Mouse (Mus musculus) heart, embryonic 13.5 days (tissue): ENCODE measurements at regions not wholly inside any gene's neighbourhood (a gene's known extent, or its start where the extent isn't known, plus 50 kb on each side); places are given as distances from the start of the nearest gene placed in this dataset.

ENCODE experiments used
- ATAC-seq: fragments of 200-750 bp; cut with Nextera tagmentation; 2 replicates; pipeline ENCODE4 v1.8.0; 2017; ENCODE audit warnings: moderate TSS enrichment; ENCODE audit not compliant: insufficient number of reproducible peaks, low FRiP score, low TSS enrichment; ENCODE audit errors: extremely low read depth
- H3K27ac ChIP-seq: fragments of 300-500 bp; sonication (generic); replicated peaks from 2 replicates; pipeline ENCODE4 v1.5.1; 2015; ENCODE audit warnings: moderate library complexity, mild to moderate bottlenecking, inconsistent platforms
- H3K27me3 ChIP-seq: fragments of 300-500 bp; sonication (generic); replicated peaks from 2 replicates; pipeline ENCODE4 v1.6.1; 2015; ENCODE audit warnings: mild to moderate bottlenecking, inconsistent platforms
- H3K36me3 ChIP-seq: fragments of 300-500 bp; sonication (generic); 2 replicates; pipeline ENCODE4 v1.6.1; 2015; ENCODE audit warnings: mild to moderate bottlenecking, inconsistent platforms
- H3K4me1 ChIP-seq: fragments of 300-500 bp; sonication (generic); 2 replicates; pipeline ENCODE4 v1.6.1; 2015; ENCODE audit warnings: inconsistent platforms
- H3K4me2 ChIP-seq: fragments of 300-500 bp; sonication (generic); 2 replicates; pipeline ENCODE4 v1.6.1; 2015; ENCODE audit warnings: inconsistent platforms, mild to moderate bottlenecking, moderate library complexity
- H3K4me3 ChIP-seq: fragments of 300-500 bp; sonication (generic); 2 replicates; pipeline ENCODE4 v1.5.1; 2015; ENCODE audit warnings: moderate library complexity, mild to moderate bottlenecking, inconsistent platforms
- H3K9ac ChIP-seq: fragments of 300-500 bp; sonication (generic); 2 replicates; pipeline ENCODE4 v1.6.1; 2015; ENCODE audit warnings: inconsistent platforms, mild to moderate bottlenecking, moderate library complexity
- H3K9me3 ChIP-seq: fragments of 300-500 bp; sonication (generic); 2 replicates; pipeline ENCODE4 v1.6.1; 2016; ENCODE audit warnings: inconsistent platforms
- WGBS: fragments of 180-500 bp; shearing (Covaris S2); methylation state at CpG from one replicate; pipeline ENCODE4 v1.1.7; 2015; ENCODE audit warnings: mixed read lengths; 5-methylcytosine and 5-hydroxymethylcytosine counted together

DNA sequence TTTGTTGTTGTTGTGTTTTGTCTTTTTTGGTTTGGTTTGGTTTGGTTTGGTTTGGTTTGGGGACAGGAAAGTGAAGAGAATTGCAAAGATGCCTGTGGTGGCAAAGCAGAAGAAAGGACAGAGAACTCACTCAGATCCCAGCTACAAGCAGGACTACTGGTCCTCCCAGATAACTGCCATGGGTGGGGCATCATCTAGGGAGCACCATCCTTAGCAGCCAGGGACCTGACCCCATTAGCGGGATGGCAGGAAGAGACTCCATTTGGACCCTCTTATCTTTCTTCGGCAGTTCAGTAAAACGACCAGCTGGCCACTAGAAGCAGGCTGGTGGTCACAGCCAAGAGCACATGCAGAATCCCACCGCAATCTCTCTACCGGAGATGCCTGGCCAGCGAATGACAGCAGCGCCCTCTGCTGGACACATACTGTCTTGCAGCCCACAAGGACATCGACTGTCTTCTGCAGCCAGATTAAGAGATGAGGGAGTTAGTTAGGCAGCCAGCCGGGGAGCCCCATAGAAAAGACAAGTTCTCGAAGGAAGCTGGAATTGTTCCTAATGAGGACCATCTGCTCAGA, 119.8 kb downstream of the Gm9195 start:
- Histone ChIP-seq H3K27ac (no peak overlapping the region), H3K4me2 (no peak overlapping the region; the same call in 1 of the 2 replicates), H3K4me1 (no peaks in the 10 kb centered on the region), H3K9ac (no peak overlapping the region), H3K36me3 (no peaks in the 10 kb centered on the region), H3K27me3 (0 out of 2 replicates have a peak, but pooled peaks cover 5% of the 10 kb centered on the region), H3K4me3 (no peak overlapping the region), H3K9me3 (no peaks in the 10 kb centered on the region)
- ATAC-seq, result no peak
- 8% methylated on average over 10 of the region's 10 CpGs for WGBS

DNA sequence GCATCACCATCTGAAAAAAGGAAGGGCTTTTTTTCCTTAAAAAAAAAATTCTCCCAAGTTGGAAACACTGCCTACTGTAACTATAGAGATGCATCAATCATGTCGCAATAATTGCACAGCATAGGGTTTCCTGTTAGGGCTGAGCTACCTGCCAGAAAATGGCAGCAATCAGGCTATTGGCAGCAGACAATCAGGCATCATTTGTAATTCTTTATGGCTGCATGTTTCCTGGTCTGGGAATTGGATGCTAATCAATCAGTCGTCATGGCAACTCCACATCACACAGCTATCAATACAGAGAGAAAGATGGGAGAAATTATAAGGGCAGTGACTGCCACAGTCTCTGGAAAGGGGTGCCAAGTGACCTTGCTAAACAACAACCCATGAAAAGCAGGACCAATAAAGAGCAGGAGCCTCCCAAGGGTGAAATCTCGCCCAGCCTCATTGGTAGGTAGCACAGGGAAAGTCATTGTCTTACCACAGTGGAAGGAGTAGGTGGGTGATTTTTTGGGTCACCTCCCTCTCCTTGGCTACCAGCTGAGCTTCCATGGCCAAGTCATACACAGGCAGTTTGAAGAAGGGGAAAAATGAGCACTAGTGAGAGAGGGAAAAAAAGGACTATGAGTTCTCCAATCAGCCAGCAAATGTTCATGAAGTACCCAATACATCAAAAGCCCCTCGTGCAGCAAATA, 130.7 kb downstream of the Gm9195 start:
- no peaks in the 10 kb centered on the region for H3K9me3 ChIP-seq
- no peak overlapping the region for H3K4me3 ChIP-seq
- no peak overlapping the region for H3K4me2 ChIP-seq
- no peak for ATAC-seq
- H3K27me3 ChIP-seq, result no peaks in the 10 kb centered on the region
- WGBS, result 76% methylated on average over 4 of the region's 4 CpGs
- no peaks in the 10 kb centered on the region for H3K4me1 ChIP-seq
- no peak overlapping the region for H3K9ac ChIP-seq
- H3K27ac ChIP-seq, result no peak overlapping the region
- no peaks in the 10 kb centered on the region for H3K36me3 ChIP-seq

DNA sequence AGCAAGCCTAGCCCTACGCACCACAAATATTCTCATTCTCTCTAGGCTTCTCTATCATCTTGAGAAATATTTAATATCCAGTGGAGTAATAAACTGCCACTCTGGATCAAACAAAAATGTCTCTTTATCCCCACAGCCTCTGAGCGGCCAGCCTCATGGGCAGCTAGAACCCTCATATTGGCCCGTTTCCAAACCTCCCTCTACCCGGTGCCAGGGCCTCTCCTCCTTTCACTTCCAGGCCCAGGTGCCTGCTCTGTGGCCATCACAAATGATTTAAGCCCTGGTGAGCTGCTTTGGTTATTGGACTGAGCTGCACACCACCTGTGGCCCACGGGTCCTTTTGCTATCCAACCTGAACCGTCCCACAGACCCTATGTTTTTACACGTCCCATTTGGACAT, 131.5 kb downstream of the Gm9195 start:
- H3K27me3 ChIP-seq, result no peaks in the 10 kb centered on the region
- ATAC-seq, result no peak
- H3K4me2 ChIP-seq, result no peak overlapping the region
- 81% methylated on average over 7 of the region's 7 CpGs for WGBS
- H3K9ac ChIP-seq, result no peak overlapping the region
- H3K9me3 ChIP-seq, result no peaks in the 10 kb centered on the region
- no peaks in the 10 kb centered on the region for H3K36me3 ChIP-seq
- H3K4me3 ChIP-seq, result no peak overlapping the region
- H3K27ac ChIP-seq, result no peak overlapping the region
- H3K4me1 ChIP-seq, result no peaks in the 10 kb centered on the region

DNA sequence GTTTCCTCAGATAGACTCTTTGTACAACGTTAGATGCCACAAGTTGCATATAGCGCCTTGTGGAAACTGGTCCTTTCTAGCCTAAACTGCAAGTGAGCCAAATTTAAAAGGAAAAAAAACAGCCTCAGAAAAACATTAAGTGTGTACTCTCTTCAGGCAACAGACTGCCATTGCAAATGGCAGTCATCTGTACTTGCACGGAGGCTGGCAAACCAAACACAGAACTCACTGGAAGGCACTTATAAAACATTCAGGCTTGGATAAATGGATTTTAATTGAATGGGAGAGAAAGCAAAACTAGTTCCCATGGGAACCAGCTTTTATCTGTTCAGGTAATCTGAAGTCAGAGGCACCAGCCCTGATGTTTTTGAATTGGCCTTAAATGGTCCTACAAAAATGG, 133.7 kb downstream of the Gm9195 start:
- Histone ChIP-seq H3K4me3 (no peak overlapping the region), H3K36me3 (no peaks in the 10 kb centered on the region), H3K27ac (no peak overlapping the region), H3K9me3 (no peaks in the 10 kb centered on the region), H3K9ac (no peak overlapping the region), H3K4me2 (no peak overlapping the region), H3K27me3 (no peaks in the 10 kb centered on the region), H3K4me1 (no peaks in the 10 kb centered on the region)
- no peak for ATAC-seq
- 80% methylated on average over 3 of the region's 3 CpGs for WGBS

DNA sequence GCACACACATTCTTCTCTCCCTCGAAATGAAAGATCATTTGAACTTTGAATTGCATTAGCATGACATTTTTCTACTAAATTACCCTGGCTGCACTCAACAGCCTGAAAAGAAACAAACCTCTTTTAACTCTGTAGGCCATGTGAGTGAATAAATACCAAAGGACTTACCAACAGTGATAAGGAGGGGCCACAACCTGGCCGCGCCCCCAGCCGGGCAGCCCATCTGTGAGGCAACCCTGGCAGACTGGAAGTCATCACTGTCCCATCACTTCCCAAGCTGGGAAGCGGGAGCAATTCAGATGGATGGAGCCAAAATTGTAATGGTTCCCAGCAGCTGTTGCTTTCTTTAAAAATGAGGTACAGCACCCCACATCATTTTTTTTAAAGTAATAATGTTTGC, 149.5 kb downstream of the Gm9195 start:
- WGBS, result 40% methylated on average over 5 of the region's 5 CpGs
- H3K4me2 ChIP-seq, result no peak overlapping the region
- no peak overlapping the region for H3K27ac ChIP-seq
- no peak overlapping the region for H3K9ac ChIP-seq
- H3K9me3 ChIP-seq, result no peaks in the 10 kb centered on the region
- H3K27me3 ChIP-seq, result no peaks in the 10 kb centered on the region
- no peak for ATAC-seq
- no peaks in the 10 kb centered on the region for H3K36me3 ChIP-seq
- no peak overlapping the region for H3K4me3 ChIP-seq
- no peaks in the 10 kb centered on the region for H3K4me1 ChIP-seq

DNA sequence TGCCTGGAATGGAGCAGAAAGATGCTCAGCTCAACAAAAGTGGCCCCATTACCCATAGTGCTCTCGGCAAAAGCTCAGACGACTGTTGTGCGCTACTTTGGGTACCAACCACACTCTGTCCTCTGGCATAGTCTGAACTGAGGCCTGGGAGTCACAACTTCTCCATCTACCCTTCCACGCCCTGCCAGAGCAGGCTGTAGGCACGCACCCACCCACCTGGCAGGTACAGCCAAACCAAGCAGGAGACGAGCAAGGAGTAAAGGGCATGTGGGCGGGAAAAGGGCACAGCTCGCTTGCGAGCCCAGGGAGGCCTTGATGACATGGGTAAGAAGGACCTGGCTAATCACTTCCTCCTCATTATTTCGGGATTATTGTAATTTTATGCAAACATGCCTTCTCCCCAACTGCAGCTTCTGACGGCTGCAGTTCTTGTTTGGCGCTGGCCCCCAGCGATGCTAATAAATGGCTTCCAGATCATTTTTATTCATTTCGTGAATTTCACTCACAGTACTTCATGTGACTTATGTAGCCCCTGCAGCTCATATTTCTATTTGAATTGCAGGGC, 150.0 kb downstream of the Gm9195 start:
- Histone ChIP-seq H3K27ac (no peak overlapping the region), H3K36me3 (no peaks in the 10 kb centered on the region), H3K4me1 (no peaks in the 10 kb centered on the region), H3K4me3 (no peak overlapping the region), H3K9me3 (no peaks in the 10 kb centered on the region), H3K27me3 (no peaks in the 10 kb centered on the region), H3K9ac (no peak overlapping the region), H3K4me2 (no peak overlapping the region)
- WGBS, result 72% methylated on average over 14 of the region's 14 CpGs
- ATAC-seq, result no peak

DNA sequence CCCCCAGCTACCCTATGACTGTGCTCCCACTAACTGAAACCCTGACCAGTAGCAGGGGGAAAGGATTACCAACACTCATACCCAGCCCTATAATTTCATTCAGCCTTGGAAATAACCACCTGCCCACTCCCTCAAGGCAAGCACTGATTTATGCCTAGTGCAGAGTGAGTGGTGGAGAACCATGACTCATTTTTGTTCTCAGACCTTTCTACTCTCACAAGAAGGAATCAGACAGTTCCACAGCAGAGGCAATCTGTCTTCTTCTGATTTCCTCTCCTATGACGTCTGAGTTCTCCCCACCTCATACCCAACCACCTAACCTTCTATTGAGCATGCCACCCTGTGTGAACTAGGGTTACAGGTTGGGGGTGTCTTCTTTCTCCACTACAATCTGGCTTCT, 153.6 kb downstream of the Gm9195 start:
- Histone ChIP-seq H3K27me3 (no peaks in the 10 kb centered on the region), H3K9ac (no peak overlapping the region), H3K4me3 (no peak overlapping the region), H3K36me3 (no peaks in the 10 kb centered on the region), H3K4me2 (no peak overlapping the region), H3K9me3 (no peaks in the 10 kb centered on the region), H3K27ac (no peak overlapping the region), H3K4me1 (no peaks in the 10 kb centered on the region)
- no peak for ATAC-seq
- 69% methylated on average over 1 of the region's 1 CpGs for WGBS

DNA sequence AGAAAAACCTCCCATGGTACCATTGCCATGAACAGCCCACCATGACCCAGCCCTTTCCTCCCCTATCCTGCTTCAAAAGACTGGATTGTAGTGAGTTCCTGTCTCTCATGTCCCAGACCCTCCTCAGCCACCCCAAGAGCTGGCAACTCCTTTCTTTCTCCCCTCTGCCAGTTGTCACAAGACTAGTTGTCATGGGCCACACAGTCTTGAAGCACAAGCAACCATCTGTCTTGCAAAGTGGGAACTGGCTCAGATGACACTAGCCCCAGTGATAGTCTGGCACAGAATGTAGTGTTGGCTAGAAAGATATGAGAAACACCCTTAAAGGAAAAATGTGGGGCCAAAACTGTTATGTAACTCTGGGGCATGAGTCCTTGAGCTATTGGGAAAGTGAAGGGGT, 187.8 kb downstream of the Gm9195 start:
- Histone ChIP-seq H3K36me3 (no peaks in the 10 kb centered on the region), H3K4me1 (no peaks in the 10 kb centered on the region), H3K27ac (no peak overlapping the region), H3K27me3 (no peaks in the 10 kb centered on the region), H3K4me3 (no peak overlapping the region), H3K9me3 (no peaks in the 10 kb centered on the region), H3K9ac (no peak overlapping the region), H3K4me2 (no peak overlapping the region)
- no peak for ATAC-seq

DNA sequence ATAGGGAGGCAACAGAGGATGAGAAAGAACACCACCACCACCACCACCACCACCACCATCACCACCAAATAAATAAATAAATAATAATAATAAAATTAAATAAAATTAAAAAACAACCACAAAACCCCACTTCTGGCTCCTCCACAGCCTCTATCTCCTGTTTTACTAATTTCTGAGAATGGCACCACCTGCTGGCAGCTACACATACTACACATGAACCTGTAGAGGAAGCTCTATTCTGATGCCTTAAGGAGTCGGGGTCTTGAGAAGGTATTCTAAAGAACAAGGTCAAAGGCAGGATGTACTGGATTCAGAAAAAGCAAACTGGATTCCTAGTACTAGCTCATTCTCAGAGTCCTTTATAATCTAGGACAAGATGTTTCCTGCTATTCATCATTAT, 191.6 kb downstream of the Gm9195 start:
- Histone ChIP-seq H3K4me2 (no peak overlapping the region), H3K9me3 (no peaks in the 10 kb centered on the region), H3K36me3 (no peaks in the 10 kb centered on the region), H3K4me1 (no peaks in the 10 kb centered on the region), H3K4me3 (no peak overlapping the region), H3K27ac (no peak overlapping the region), H3K9ac (no peak overlapping the region), H3K27me3 (peaks cover 12% of the 10 kb centered on the region)
- 68% methylated on average over 1 of the region's 1 CpGs for WGBS
- ATAC-seq, result no peak

DNA sequence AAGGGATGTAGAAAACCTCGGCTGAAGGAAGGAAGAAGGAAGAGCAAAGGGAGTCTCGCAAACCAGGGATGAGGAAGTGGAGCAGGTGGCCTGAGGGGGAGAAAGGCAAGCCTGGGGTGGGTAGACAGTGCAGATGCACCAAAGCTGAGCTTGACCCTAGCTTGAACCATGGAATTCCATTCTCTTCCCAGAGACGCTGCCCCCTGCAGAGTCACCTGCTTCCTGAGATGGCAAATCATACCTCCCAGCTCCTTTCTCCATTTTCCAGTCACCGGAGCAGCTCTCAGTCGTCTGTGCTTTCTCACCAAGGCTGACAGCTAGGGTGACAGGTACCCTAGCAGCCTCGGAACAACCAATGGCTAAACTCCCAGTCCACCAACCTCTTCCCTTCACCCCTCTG, 197.0 kb downstream of the Gm9195 start:
- H3K27me3 ChIP-seq, result peaks cover 25% of the 10 kb centered on the region
- WGBS, result 23% methylated on average over 6 of the region's 6 CpGs
- ATAC-seq, result no peak
- peaks cover 11% of the 10 kb centered on the region for H3K4me1 ChIP-seq
- no peak overlapping the region for H3K9ac ChIP-seq
- H3K4me3 ChIP-seq, result no peak overlapping the region
- no peaks in the 10 kb centered on the region for H3K36me3 ChIP-seq
- no peak overlapping the region for H3K27ac ChIP-seq
- no peaks in the 10 kb centered on the region for H3K9me3 ChIP-seq
- H3K4me2 ChIP-seq, result no peak overlapping the region

DNA sequence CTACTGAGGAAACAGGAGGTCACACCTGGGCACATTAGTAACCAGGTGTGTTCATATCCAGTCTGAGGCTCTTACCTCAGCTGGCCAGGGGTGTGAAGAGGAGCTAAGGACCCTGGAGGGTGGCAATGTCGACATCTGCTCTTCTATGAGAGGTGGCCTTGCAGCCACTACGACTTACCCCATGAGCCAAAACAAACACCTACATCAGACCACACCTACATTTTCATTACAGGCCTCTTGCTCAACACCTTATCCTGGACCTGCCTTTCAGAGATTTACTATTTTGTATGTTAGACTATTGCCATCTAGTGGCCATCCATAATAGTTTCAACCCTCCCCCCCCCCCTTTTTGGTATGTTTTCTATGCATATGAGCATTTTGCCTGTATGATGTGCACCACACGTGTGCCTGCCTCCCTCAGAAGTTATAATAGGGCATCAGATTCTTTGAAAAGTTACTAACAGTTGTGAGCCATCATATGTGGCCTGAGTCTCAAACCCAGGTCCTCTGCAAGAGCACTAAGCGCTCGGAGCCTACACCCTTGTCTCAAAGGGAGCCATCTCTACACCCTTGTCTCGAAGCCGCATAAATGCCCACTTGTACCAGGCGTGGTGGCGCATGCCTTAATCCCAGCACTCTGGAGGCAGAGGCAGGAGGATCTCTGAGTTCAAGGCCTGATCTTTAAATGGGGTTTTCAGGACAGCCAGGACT, 197.8 kb downstream of the Gm9195 start:
- Histone ChIP-seq H3K4me1 (peaks cover 11% of the 10 kb centered on the region), H3K4me2 (no peak overlapping the region), H3K4me3 (no peak overlapping the region), H3K36me3 (no peaks in the 10 kb centered on the region), H3K27me3 (peaks cover 25% of the 10 kb centered on the region), H3K9me3 (no peaks in the 10 kb centered on the region), H3K9ac (no peak overlapping the region), H3K27ac (no peak overlapping the region)
- 57% methylated on average over 9 of the region's 9 CpGs for WGBS
- no peak for ATAC-seq
